Mouse (Mus musculus): ENCODE measurements at regions not wholly inside any gene's neighbourhood (a gene's known extent, or its start where the extent isn't known, plus 50 kb on each side); places are given as distances from the start of the nearest gene placed in this dataset.

GRCm38 (mm10) chr17:45802439-45802838, 68.8 kb upstream of the 1600014C23Rik start:
- ATAC-seq (replicated peaks; ENCODE audit: poor library complexity) = no peak

GRCm38 (mm10) chr17:45799725-45800124, 66.1 kb upstream of the 1600014C23Rik start:
- no peak for ATAC-seq (replicated peaks; ENCODE audit: poor library complexity)

GRCm38 (mm10) chr17:45798996-45799395, 65.4 kb upstream of the 1600014C23Rik start:
- no peak for ATAC-seq (replicated peaks; ENCODE audit: poor library complexity)

GRCm38 (mm10) chr17:45798456-45798855, 64.8 kb upstream of the 1600014C23Rik start:
- peak; percentile 76 for ATAC-seq (replicated peaks; ENCODE audit: poor library complexity)

GRCm38 (mm10) chr17:45797121-45797520, 63.5 kb upstream of the 1600014C23Rik start:
- ATAC-seq (replicated peaks; ENCODE audit: poor library complexity) = no peak

GRCm38 (mm10) chr17:45794926-45795325, 61.3 kb upstream of the 1600014C23Rik start:
- no peak for ATAC-seq (replicated peaks; ENCODE audit: poor library complexity)

GRCm38 (mm10) chr17:45790959-45791520, 57.4 kb upstream of the 1600014C23Rik start:
- no peak for ATAC-seq (replicated peaks; ENCODE audit: poor library complexity)

- ATAC-seq (replicated peaks; ENCODE audit: poor library complexity) = no peak
These were observed 56.1 kb upstream of the 1600014C23Rik start for GRCm38 (mm10) chr17:45789777-45790176.

GRCm38 (mm10) chr17:45784905-45785304, 51.3 kb upstream of the 1600014C23Rik start:
- no peak for ATAC-seq (replicated peaks; ENCODE audit: poor library complexity)

- no peak for ATAC-seq (replicated peaks; ENCODE audit: poor library complexity)
These were observed 50.9 kb upstream of the 1600014C23Rik start for GRCm38 (mm10) chr17:45784496-45784895.

All from megakaryocyte progenitor cell, adult 5-6 weeks (primary cell).